Mouse (Mus musculus) heart, embryonic 16.5 days (tissue): ENCODE data around the gene Agtrap. TPM values are rescaled to one million over a fixed set of nuclear protein-coding genes. Genes with fewer than 3 reads are reported as not detected.

Experiments used
- ATAC-seq: fragments of 200-750 bp; cut with Nextera tagmentation; replicated peaks from 2 replicates; pipeline ENCODE4 v1.8.0; 2017; ENCODE audit warnings: moderate number of reproducible peaks; ENCODE audit not compliant: insufficient read depth, low FRiP score; ENCODE audit errors: extremely low read depth
- H3K27ac ChIP-seq: fragments of 300-500 bp; sonication (generic); 2 replicates; pipeline ENCODE4 v1.5.1; 2014; ENCODE audit warnings: mild to moderate bottlenecking, low read length, control low read depth, moderate library complexity
- H3K27me3 ChIP-seq: fragments of 300-500 bp; sonication (generic); 2 replicates; pipeline ENCODE4 v1.6.1; 2014; ENCODE audit warnings: low read length, mixed read lengths; ENCODE audit not compliant: control insufficient read depth, insufficient read depth
- H3K36me3 ChIP-seq: fragments of 300-500 bp; sonication (generic); 2 replicates; pipeline ENCODE4 v1.6.1; 2014; ENCODE audit not compliant: control insufficient read depth, insufficient read depth
- H3K4me1 ChIP-seq: fragments of 300-500 bp; sonication (generic); 2 replicates; pipeline ENCODE4 v1.6.1; 2014; ENCODE audit warnings: low read length, mixed read lengths; ENCODE audit not compliant: control insufficient read depth, insufficient read depth
- H3K4me2 ChIP-seq: fragments of 300-500 bp; sonication (generic); 2 replicates; pipeline ENCODE4 v1.6.1; 2014; ENCODE audit warnings: low read depth, mild to moderate bottlenecking, control low read depth, low read length
- H3K4me3 ChIP-seq: fragments of 300-500 bp; sonication (generic); 2 replicates; pipeline ENCODE4 v1.5.1; 2014; ENCODE audit warnings: mild to moderate bottlenecking, control low read depth, low read length
- H3K9ac ChIP-seq: fragments of 300-500 bp; sonication (generic); 2 replicates; pipeline ENCODE4 v1.6.1; 2014; ENCODE audit warnings: low read length, control low read depth
- H3K9me3 ChIP-seq: fragments of 300-500 bp; sonication (generic); replicated peaks from 2 replicates; pipeline ENCODE4 v1.6.1; 2016; ENCODE audit warnings: low read length; ENCODE audit not compliant: control insufficient read depth
- WGBS: fragments of 180-500 bp; shearing (Covaris S2); extraction: QIAGEN DNeasy Blood & Tissue Kit; methylation state at CpG from one replicate; pipeline ENCODE4 v1.1.7; 2014; 5-methylcytosine and 5-hydroxymethylcytosine counted together
- polyA plus RNA-seq: library from polyadenylated mRNA; unstranded; fragments of >200 nt; fragmentation: Nextera tagmentation; extraction: Ambion mirVana; gene quantifications from 2 replicates; pipeline ENCODE4 v1.2.1, GENCODE M21; 2015

The Agtrap gene
- polyA plus RNA-seq, 1 experiment from 2014 or later, result 17.9 TPM

DNA sequence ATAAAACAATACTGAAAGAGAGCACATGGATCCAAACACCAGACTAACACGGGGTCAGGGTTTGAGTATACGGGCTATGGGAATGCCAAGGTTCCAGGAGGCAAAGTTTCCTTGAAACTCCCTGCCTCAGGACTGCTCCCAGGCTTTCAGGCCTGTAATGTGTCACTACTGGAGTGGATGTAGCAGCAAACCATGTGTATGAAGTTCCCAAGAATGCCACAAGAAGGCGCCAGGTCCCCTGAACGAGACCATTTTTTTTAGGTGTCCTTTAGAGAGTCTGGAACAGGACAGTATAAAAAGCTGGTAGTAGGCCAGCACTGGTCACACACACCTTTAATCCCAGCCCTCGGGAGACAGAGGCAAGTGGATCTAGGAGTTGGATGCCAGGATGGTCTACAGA lies 6.3 kb upstream of the Agtrap start:
- no peak for ATAC-seq
- Histone ChIP-seq H3K4me1 (no peaks in the 10 kb centered on the region), H3K9me3 (no peaks in the 10 kb centered on the region), H3K36me3 (no peaks in the 10 kb centered on the region), H3K4me3 (no peak overlapping the region), H3K27me3 (no peaks in the 10 kb centered on the region), H3K9ac (no peak overlapping the region), H3K4me2 (no peak overlapping the region), H3K27ac (no peak overlapping the region)
- WGBS, result 87% methylated on average over 5 of the region's 5 CpGs

DNA sequence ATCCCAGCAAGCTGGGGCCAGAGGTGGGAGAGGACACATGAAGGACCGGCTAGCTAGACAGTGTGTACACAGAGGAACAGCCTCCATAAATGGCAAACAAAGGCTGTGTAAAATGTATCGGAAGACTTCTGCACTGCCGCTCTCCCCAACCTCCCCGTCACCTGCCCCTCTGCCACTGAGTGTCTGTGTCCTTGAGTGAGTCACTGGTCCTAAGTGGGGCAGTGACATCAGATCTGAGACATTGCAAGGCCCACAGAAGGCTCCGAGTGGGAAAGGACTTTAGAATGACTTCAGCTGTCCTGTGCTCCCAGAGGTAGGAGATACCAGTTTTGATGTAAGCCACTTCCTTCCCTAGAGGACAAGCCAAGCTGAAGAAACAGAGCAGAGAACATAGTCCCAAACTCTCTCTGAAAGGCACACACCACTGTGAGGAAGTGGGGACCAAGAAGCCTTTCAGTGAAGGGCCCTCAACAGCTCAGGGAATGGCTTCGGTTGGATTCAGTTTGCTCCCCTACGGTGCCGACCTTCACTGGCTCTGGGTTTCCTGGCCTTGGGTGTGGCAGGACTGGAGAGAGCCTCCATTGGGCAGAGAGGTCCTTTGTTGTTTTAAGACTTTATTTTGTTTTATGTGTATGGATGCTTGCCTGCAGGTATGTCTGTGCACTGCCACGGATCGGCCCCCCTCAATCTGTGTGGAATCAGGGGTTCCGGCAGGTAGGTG lies 4.9 kb upstream of the Agtrap start:
- no peak for ATAC-seq
- Histone ChIP-seq H3K27me3 (no peaks in the 10 kb centered on the region), H3K36me3 (no peaks in the 10 kb centered on the region), H3K4me1 (peaks cover 4% of the 10 kb centered on the region), H3K27ac (no peak overlapping the region), H3K4me2 (no peak overlapping the region), H3K9me3 (no peaks in the 10 kb centered on the region), H3K4me3 (no peak overlapping the region), H3K9ac (no peak overlapping the region)
- 81% methylated on average over 11 of the region's 11 CpGs for WGBS

DNA sequence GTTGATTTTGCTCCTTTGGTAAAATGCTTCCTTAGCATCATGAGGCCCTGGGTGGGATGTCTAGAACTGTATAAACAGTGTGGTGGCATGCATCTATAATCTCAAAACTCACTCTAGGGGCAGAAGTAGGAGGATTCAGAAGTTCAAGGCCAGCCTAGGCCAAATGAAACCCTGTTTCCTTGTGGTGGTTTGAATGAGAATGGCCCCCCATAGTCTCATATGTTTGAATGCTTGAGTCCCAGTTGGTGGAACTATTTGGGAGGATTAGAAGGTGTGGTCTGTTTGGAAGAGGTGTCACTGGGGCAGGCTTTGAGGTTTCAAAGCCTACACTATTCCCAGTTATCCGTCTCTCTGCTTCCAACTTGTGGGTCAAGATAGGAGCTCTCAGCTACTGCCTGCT lies 3.4 kb upstream of the Agtrap start:
- peaks cover 14% of the 10 kb centered on the region for H3K4me1 ChIP-seq
- H3K9ac ChIP-seq, result no peak overlapping the region
- 92% methylated on average over 1 of the region's 1 CpGs for WGBS
- H3K36me3 ChIP-seq, result no peaks in the 10 kb centered on the region
- H3K27ac ChIP-seq, result no peak overlapping the region
- H3K4me3 ChIP-seq, result no peak overlapping the region
- no peaks in the 10 kb centered on the region for H3K27me3 ChIP-seq
- no peak overlapping the region for H3K4me2 ChIP-seq
- H3K9me3 ChIP-seq, result no peaks in the 10 kb centered on the region
- no peak for ATAC-seq

DNA sequence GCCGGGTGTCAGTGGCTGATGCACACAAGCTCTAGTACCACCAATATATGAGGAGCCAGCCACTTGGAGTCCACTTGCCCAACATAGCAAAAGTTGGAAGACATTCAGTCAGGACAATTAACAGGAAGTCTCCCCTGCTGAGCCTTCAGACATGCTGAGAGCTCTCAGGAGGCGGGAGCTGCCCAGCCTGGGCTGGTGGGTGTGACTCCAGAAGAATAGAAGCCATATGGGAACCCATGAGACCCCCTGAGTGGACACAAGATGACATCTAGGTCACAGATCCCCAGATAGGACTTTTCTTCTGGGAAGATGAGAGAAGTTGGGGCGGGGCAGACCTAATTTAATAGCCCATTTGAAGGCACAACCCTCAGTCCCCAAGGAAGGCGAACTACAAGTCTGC lies 1.3 kb upstream of the Agtrap start:
- Histone ChIP-seq H3K36me3 (no peaks in the 10 kb centered on the region), H3K27me3 (no peaks in the 10 kb centered on the region), H3K4me2 (no peak overlapping the region), H3K9me3 (no peaks in the 10 kb centered on the region), H3K9ac (no peak overlapping the region), H3K4me3 (no peak overlapping the region), H3K4me1 (peaks cover 26% of the 10 kb centered on the region), H3K27ac (no peak overlapping the region)
- WGBS, result 74% methylated on average over 4 of the region's 4 CpGs
- ATAC-seq, result no peak

DNA sequence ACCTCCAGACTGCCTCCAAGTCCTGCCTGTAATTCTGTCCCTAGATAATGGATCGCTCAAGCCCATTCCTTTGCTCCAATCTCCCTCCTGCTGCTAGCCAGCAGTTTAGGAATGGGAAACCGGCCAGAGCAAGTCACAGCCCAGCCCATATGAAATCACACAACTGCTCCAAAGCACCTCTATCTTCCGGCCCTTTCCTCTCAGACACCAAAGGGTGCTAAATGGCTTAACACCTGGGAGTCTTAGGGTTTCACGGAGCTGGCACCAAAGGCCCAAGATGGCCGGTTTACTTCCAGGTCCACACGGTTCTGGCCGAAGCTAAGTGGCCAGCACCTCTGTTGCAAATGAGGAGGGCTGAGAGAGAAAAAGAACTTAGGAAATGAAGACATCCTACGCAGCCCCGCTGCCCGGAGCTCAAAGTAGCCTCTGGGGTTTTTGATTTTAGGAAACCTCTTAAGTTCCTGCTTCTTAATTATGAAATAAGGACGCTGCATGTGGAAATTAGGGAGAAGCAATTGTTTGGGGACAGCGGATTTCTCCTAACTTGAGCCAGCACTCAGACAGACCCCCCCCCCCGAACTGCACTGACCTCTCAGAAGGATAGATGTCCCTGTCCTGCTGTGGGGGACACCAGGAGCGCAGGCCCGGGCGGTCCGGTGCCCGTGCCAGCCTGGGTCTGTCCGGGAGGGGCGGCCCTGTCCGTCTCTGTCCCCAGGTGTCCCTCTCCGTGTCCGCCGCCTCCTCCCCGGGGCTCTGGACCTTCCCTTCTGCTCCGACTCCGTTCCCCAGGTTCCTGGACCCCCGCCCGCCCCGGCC lies 532 bp downstream of the Agtrap start:
- Histone ChIP-seq H3K27me3 (no peaks in the 10 kb centered on the region), H3K4me3 (peak overlapping the region; percentile 89), H3K36me3 (no peaks in the 10 kb centered on the region), H3K27ac (peak overlapping the region; percentile 85), H3K4me2 (peak overlapping the region; percentile 68), H3K9ac (peak overlapping the region; percentile 92), H3K9me3 (no peaks in the 10 kb centered on the region), H3K4me1 (peaks cover 42% of the 10 kb centered on the region)
- ATAC-seq, result peak; percentile 46
- WGBS, result 3% methylated on average over 29 of the region's 30 CpGs

DNA sequence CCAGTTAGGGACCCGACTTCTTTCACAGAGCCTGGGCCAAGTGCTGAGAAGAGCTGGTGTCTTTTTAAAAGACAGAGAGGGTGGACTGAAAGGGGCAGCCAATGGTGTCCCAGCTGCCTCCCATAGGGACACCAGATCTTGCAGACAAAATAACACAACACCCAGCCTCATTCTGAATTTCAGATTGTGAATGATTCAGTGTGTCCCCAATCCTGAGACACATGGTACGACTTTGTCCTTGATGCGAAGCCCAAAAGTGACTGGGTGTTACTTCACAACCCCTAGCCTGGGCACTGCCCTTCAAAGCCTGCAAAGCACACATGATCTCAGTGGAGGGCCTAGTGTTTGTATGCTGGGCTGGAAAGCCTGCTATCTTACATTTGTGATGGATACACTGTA lies 1.9 kb downstream of the Agtrap start:
- no peak overlapping the region for H3K27ac ChIP-seq
- WGBS, result 74% methylated on average over 3 of the region's 3 CpGs

DNA sequence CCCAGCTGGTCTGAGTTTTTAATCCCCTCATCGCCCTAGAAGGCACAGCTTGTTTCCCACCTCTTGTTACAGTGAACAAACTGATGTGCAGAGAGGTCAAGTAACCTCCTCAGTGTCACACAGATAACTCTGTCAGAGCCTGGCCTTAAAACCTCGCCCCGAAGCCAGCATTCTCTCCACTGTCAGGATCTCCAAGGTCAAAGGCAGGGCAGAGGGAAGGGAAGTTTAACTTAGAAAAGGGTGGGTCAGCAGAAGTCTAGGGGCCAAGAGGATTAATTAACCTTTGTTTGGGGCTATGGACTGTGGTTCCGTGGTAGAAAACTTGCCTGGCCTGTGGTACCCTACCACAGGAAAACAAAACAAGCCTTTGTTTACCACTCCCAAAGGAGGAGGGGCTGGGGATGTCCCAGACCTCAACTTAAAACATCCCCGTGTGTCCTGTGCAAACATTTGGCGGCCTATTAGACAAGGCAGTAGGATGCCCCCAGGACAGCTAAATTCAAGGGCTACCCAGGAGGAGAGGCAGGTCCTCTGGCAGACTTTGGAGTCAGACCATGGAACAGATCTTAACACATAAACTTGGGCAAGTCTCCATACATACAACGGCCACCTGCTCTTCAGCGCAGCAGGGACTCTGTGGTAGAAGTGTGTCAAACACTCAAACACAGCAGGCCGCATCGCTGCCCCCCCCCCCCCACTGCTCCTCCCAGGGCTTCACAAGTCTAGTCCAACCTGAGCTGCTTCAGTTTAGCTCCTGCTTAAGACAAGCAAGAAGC lies 2.5 kb downstream of the Agtrap start:
- ATAC-seq, result no peak
- Histone ChIP-seq H3K27ac (no peak overlapping the region), H3K4me2 (no peak overlapping the region), H3K4me1 (peaks cover 42% of the 10 kb centered on the region), H3K4me3 (no peak overlapping the region), H3K9ac (peak overlapping the region; percentile 36), H3K36me3 (peaks cover 7% of the 10 kb centered on the region; the same call in 1 of the 2 replicates), H3K27me3 (no peaks in the 10 kb centered on the region), H3K9me3 (no peaks in the 10 kb centered on the region)
- 53% methylated on average over 10 of the region's 10 CpGs for WGBS

More for the DNA sequence above, 1.9 kb downstream of the Agtrap start:
- peaks cover 42% of the 10 kb centered on the region for H3K4me1 ChIP-seq
- no peak for ATAC-seq
- no peaks in the 10 kb centered on the region for H3K9me3 ChIP-seq
- H3K27me3 ChIP-seq, result no peaks in the 10 kb centered on the region
- no peak overlapping the region for H3K4me3 ChIP-seq
- no peak overlapping the region; the same call in none of the 2 replicates for H3K9ac ChIP-seq
- H3K36me3 ChIP-seq, result peaks cover 5% of the 10 kb centered on the region; the same call in 1 of the 2 replicates
- H3K4me2 ChIP-seq, result no peak overlapping the region

DNA sequence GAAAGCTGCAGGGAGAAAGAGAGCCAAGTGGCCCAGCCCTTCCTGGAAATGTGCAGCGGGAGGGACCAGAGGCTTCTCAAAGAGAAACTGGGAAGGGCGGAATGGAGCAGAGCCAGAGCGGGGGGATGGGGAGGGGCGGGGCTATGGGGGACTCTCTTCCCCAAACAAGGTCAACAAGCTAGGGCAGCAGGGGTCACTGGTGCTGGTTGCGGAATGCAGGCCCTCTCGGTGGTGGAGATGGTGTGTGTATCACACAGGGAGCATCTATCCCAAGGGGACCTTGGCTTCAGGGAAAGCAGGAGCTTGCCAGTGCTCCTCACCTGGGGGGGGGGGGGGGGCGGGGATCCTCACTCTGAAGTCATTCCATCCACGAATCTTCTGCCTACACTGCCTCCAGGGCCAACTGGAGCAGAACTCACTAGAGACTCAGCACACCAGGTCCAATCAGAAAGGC lies 3.5 kb downstream of the Agtrap start:
- H3K4me1 ChIP-seq, result peaks cover 42% of the 10 kb centered on the region
- H3K27ac ChIP-seq, result peak overlapping the region; percentile 32; the same call in 1 of the 2 replicates
- ATAC-seq, result no peak
- H3K9me3 ChIP-seq, result no peaks in the 10 kb centered on the region
- no peak overlapping the region for H3K4me2 ChIP-seq
- no peak overlapping the region for H3K9ac ChIP-seq
- 19% methylated on average over 7 of the region's 8 CpGs for WGBS
- H3K4me3 ChIP-seq, result no peak overlapping the region
- H3K36me3 ChIP-seq, result peaks cover 17% of the 10 kb centered on the region; the same call in 1 of the 2 replicates
- no peaks in the 10 kb centered on the region for H3K27me3 ChIP-seq
